Mouse (Mus musculus): ENCODE results near the gene Tia1. TPM values are rescaled to one million over a fixed set of nuclear protein-coding genes. Genes with fewer than 3 reads are reported as not detected.
"Not testable (repeated sequence)": the region's sequence is repeated elsewhere in the genome, so short reads cannot be mapped to it uniquely, and the experiment has no call there.

Gene Tia1
- 42.5 and 59.5 TPM in 2 replicates for total RNA-seq (2015; ENCODE audit: low replicate concordance)
- 32.9 and 39.7 TPM in 2 replicates for total RNA-seq (2017; ENCODE audit: low replicate concordance)

DNA sequence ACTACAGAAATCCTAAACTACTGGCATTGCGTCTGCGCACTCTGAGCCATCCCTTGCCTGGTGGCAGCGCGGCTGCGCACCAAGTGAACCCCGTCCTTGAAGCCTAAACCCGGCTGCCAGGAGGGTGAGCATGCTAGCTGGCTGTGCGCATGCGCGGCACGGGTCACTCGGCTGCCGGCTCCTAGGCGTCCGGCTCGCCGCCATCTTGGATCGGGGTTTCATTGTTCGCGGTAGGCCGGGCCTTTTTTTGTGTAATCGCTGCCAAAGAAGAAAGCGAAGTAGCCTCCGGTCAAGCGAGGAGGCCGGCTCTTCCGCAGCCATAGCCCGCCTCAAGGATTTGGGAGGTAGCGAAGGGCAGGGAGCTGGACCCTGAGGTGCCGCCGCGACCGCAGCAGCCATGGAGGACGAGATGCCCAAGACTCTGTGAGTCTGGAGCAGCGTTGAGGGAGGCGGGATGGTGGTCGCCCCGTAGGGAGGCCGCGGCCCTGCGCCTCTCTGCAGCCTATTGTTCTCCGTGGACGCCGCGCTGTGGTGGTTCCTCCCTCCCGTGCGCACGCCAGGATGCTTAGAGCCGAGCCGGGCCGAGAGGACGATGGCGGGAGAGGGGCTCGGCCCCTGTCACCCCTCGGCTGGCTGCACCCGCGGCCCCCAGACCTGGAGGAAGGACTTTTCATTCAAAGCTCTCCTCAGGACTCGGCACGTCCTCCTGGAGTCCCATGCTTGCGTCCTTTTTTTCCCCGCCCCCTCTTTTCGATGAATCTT, at the start of gene Tia1:
Tia1 (plus strand) TSS at position 120 of the 762 bp plus-strand sequence.
- ATAC-seq (replicated peaks; ENCODE audit: low FRiP score, poor library complexity, severe bottlenecking): peak; percentile 96

DNA sequence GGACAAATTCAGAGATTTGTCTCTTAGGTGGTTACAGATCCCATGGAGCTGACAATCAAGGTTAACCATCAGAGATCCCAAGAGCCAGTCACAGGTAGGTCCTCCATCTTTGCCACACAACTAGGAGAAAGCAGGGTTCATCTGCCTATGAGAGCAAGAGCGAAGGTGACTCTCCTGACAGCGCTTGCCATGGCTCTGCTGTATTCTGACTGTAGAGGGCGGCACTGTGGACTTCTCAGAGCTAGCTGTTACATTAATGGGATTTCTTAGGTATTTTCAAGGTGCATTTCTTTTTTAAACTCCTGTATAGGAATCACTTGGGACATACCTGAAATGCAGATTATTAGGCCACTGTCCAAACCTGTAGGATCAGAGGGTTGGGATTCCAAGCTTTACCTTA, 49.1 kb upstream of the Tia1 start:
- no peak for ATAC-seq (replicated peaks; ENCODE audit: low FRiP score, poor library complexity, severe bottlenecking)

GRCm38 (mm10) chr6:86356956-86357355, 47.1 kb upstream of the Tia1 start:
- no peak for ATAC-seq (replicated peaks; ENCODE audit: low FRiP score, poor library complexity, severe bottlenecking)

DNA sequence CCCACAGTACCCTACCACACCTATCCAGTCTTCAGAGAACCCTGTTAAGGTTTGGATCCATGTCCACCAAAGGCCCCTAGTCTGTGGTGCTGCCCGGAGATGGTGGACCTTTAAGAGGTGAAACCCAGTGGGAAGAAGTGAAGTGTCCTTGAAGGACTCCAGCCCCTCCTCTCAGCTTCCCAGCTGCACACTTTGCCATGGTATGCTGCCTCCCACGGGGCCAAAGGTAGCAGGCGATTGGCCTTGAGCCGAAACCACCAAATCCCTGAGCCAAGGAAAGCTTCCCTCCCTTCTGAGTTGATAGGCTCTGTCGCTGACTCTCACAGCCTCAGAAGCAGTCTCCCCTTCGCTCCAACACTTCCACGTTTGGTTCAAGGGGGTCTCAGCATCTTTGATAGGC, 43.3 kb upstream of the Tia1 start:
- ATAC-seq (replicated peaks; ENCODE audit: low FRiP score, poor library complexity, severe bottlenecking): no peak

DNA sequence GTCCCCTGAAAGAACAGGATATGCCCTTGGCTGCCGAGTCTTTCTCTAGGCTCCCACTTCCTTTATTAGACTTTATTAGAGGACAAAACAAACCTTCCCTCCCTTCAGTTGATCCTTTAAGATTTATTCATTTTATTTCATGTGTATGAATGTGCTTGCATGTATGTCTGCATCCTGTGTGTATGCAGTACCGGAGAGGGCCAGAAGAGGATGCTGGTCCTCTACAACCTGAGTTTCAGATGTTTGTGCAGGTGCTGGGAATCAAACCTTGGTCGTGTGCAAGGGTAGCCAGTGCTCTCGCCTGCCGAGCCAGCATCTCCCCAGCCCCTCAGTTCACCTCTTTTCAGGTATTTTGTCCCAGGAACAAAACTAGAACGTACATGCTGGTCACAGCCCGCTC, 42.6 kb upstream of the Tia1 start:
- ATAC-seq (replicated peaks; ENCODE audit: low FRiP score, poor library complexity, severe bottlenecking): no peak

- ATAC-seq (replicated peaks; ENCODE audit: low FRiP score, poor library complexity, severe bottlenecking): peak; percentile 67
These were observed 39.4 kb upstream of the Tia1 start for GRCm38 (mm10) chr6:86364442-86365141.

GRCm38 (mm10) chr6:86365371-86366124, 38.5 kb upstream of the Tia1 start, which contains the start of gene Fam136a:
Fam136a (plus strand) TSS chr6:86365646.
- peak; percentile 88 for ATAC-seq (replicated peaks; ENCODE audit: low FRiP score, poor library complexity, severe bottlenecking)

DNA sequence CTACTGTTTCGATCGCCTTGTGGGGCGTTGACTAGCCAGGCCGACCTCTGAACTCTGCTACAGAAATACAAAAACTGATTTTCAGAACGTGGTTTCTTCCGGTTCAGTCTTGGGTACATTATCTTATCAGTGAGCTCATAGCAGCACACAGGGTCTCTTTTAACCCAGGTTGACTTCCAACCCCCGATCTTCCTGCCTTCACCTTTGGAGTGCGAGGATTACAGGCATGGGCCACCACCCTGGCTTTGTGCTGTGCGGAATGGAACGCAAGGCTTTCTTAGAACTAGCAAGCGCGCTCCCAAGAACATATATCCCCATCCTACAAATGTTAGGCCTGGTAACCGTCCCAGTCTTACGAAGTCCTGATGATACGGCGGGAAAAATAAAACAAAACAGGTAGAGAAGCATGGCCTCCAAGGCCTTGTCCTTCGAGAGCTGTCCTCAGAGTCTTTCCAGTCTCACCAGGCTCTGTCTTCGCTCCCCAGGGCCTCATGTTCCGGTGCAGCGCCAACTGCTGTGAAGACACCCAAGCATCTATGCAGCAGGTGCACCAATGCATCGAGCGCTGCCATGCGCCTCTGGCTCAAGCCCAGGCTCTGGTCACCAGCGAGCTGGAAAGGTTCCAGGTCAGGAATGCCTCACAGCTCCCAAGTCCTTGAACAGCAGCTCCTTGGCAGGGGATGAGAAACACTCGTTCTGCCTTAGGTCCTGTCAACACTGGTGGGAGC, 37.7 kb upstream of the Tia1 start:
- no peak for ATAC-seq (replicated peaks; ENCODE audit: low FRiP score, poor library complexity, severe bottlenecking)

DNA sequence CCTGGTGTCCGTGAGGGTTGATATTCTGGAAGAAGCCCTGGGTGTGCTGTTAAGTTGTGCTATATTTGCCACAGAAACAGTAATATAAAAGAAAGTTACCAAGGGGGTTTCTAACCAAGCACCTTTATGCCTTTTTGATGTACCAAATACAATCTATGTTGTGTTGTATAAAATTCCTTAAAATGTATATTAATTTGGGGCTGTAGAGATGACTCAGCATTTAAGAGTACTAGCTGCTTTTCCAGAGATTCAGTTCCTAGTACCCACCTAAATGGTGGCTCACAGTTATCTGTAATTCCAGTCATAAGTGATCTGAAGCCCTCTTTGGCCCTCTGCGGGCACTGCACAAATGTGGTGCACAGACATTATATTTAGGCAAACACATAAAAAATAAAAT, 37.2 kb upstream of the Tia1 start:
- no peak for ATAC-seq (replicated peaks; ENCODE audit: low FRiP score, poor library complexity, severe bottlenecking)

- no peak for ATAC-seq (replicated peaks; ENCODE audit: low FRiP score, poor library complexity, severe bottlenecking)
These were observed 35.5 kb upstream of the Tia1 start for GRCm38 (mm10) chr6:86368479-86368878.

DNA sequence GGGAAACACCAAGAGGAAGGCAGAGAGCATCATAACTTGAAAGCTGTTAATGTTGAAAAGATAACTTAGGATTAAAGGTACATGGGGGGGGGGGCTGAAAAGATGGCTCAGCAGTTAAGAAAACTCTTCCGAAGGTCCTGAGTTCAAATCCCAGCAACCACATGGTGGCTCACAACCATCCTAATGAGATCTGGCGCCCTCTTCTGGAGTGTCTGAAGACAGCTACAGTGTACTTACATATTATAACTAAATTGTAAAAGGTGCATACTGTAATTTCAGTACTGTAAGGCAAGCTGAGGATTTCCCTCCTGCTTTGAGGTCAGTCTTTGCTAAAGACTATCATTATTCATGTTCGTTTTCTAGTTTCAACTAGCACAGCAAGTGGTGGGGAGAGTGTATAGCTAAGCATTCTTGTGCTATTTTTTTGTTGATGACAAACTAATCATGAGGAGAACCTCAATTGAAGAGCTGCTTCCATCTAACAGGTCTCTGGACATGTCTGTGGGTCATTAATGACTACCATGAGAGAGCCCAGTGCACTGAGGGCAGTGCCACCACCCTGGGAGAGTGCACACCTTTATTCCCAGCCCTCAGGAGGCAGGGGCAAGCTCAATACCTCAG, 33.8 kb upstream of the Tia1 start:
- ATAC-seq (replicated peaks; ENCODE audit: low FRiP score, poor library complexity, severe bottlenecking): no peak

DNA sequence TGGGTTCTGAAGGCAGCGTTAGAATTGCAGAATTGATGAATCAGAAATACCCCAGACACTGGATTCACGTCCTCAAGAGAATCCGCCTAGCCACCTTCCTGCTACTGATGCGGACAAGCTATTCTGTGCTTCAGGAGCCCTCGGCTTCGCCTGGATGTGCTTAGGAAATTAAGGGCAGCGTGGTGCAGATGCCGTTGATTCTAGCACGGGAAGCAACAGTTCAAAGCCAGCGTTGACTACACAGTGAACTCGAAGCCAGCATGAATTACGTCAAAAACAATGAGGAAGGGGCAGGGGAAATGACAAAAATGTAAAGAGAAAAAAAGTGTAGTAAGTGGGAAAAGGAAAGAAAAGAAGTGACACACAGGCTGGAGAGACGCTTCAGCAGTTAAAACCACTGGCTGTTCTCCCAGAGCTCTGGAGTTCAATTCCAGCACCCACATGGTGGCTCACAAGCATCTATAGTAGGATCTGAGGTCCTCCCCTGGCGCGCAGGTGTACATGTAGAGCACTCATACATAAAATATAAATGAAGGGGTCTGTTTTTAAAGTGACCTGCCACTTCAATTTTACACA, 33.2 kb upstream of the Tia1 start, which contains the start of gene Snrpg:
Snrpg (plus strand) TSS at position 541 of the 576 bp plus-strand sequence.
- peak; percentile 44 for ATAC-seq (replicated peaks; ENCODE audit: low FRiP score, poor library complexity, severe bottlenecking)

- peak; percentile 98 for ATAC-seq (replicated peaks; ENCODE audit: low FRiP score, poor library complexity, severe bottlenecking)
These were observed 32.6 kb upstream of the Tia1 start for GRCm38 (mm10) chr6:86371340-86371911.

GRCm38 (mm10) chr6:86371950-86372516, 32.0 kb upstream of the Tia1 start:
- no peak for ATAC-seq (replicated peaks; ENCODE audit: low FRiP score, poor library complexity, severe bottlenecking)

GRCm38 (mm10) chr6:86373556-86373955, 30.5 kb upstream of the Tia1 start:
- no peak for ATAC-seq (replicated peaks; ENCODE audit: low FRiP score, poor library complexity, severe bottlenecking)

GRCm38 (mm10) chr6:86378341-86378740, 25.7 kb upstream of the Tia1 start:
- ATAC-seq (replicated peaks; ENCODE audit: low FRiP score, poor library complexity, severe bottlenecking): no peak

- ATAC-seq (replicated peaks; ENCODE audit: low FRiP score, poor library complexity, severe bottlenecking): not testable (repeated sequence)
These were observed 23.9 kb upstream of the Tia1 start for GRCm38 (mm10) chr6:86380112-86380511.

- ATAC-seq (replicated peaks; ENCODE audit: low FRiP score, poor library complexity, severe bottlenecking): no peak
These were observed 21.5 kb upstream of the Tia1 start for GRCm38 (mm10) chr6:86382551-86382950.
